Mouse (Mus musculus) neural tube, embryonic 13.5 days (tissue): ENCODE results near the gene Cyb5b. TPM values are rescaled to one million over a fixed set of nuclear protein-coding genes. Genes with fewer than 3 reads are reported as not detected.

Experiments
- ATAC-seq: fragments of 200-750 bp; cut with Nextera tagmentation; 2 replicates; pipeline ENCODE4 v1.8.0; 2017; ENCODE audit warnings: low read depth, mild to moderate bottlenecking, moderate TSS enrichment, moderate library complexity
- H3K27ac ChIP-seq: fragments of 300-500 bp; sonication (generic); replicated peaks from 2 replicates; pipeline ENCODE4 v1.5.1; 2015; ENCODE audit warnings: moderate library complexity, mild to moderate bottlenecking, inconsistent platforms
- H3K27me3 ChIP-seq: fragments of 300-500 bp; sonication (generic); 2 replicates; pipeline ENCODE4 v1.6.1; 2015; ENCODE audit warnings: mild to moderate bottlenecking, inconsistent platforms
- H3K36me3 ChIP-seq: fragments of 300-500 bp; sonication (generic); 2 replicates; pipeline ENCODE4 v1.6.1; 2015; ENCODE audit warnings: mild to moderate bottlenecking, inconsistent platforms
- H3K4me1 ChIP-seq: fragments of 300-500 bp; sonication (generic); replicated peaks from 2 replicates; pipeline ENCODE4 v1.6.1; 2015; ENCODE audit warnings: inconsistent platforms
- H3K4me2 ChIP-seq: fragments of 300-500 bp; sonication (generic); 2 replicates; pipeline ENCODE4 v1.6.1; 2015; ENCODE audit warnings: inconsistent platforms, mild to moderate bottlenecking, moderate library complexity
- H3K4me3 ChIP-seq: fragments of 300-500 bp; sonication (generic); 2 replicates; pipeline ENCODE4 v1.5.1; 2015; ENCODE audit warnings: mild to moderate bottlenecking, inconsistent platforms
- H3K9ac ChIP-seq: fragments of 300-500 bp; sonication (generic); 2 replicates; pipeline ENCODE4 v1.6.1; 2015; ENCODE audit warnings: moderate library complexity, mild to moderate bottlenecking, inconsistent platforms
- H3K9me3 ChIP-seq: fragments of 300-500 bp; sonication (generic); 2 replicates; pipeline ENCODE4 v1.6.1; 2016; ENCODE audit warnings: inconsistent platforms
- WGBS: fragments of 180-500 bp; shearing (Covaris S2); methylation state at CpG from one replicate; pipeline ENCODE4 v1.1.7; 2015; 5-methylcytosine and 5-hydroxymethylcytosine counted together
- polyA plus RNA-seq: library from polyadenylated mRNA; unstranded; fragments of >200 nt; fragmentation: Nextera tagmentation; extraction: Ambion mirVana; gene quantifications from 2 replicates; pipeline ENCODE4 v1.2.1, GENCODE M21; 2015

Gene Cyb5b
- polyA plus RNA-seq, 1 experiment from 2014 or later = 94.1 TPM

DNA sequence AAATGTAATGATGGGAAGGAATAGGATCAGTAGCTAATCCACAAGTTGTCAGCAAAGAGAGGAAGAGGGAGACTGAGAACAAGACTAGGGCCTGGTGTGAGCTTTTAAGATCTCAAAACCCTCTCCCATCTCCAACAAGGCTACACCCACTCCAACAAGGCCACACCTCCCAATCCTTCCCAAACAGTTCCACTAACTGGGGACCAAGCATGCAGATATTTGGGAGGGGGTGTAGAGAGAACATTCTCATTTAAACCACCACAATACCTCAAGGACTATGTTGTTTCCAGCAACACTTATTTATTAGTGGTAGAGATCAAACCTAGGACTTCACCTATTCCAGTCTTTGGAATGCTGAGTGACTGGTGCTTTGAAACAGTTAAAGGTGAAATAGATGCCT is 6.4 kb downstream of the Cyb5b start:
- ATAC-seq = no peak
- Histone ChIP-seq H3K4me1 (peaks cover 10% of the 10 kb centered on the region), H3K4me3 (no peak overlapping the region), H3K9me3 (no peaks in the 10 kb centered on the region), H3K9ac (no peak overlapping the region), H3K4me2 (no peak overlapping the region), H3K36me3 (peaks cover 43% of the 10 kb centered on the region), H3K27me3 (no peaks in the 10 kb centered on the region), H3K27ac (no peak overlapping the region)

DNA sequence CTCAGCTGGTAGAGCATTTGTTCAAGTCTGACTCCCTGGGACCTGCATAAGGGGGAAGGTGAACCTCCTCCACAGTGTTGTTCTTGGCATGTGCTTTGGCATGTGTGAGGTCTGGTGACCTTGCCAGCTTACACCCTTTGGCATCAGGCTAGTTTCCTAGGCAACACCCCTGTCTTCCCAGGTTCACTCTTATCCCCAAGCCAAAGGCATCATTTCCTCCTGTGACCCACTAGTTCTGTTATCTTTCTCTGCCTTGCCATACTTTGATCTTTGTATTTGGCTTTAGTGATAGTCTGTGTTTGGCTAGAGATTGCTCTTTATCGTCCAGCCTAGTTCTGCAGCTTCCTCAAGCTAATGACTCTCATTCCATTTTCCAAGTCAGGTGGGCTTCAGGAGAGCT is 7.4 kb downstream of the Cyb5b start:
- no peak overlapping the region for H3K4me3 ChIP-seq
- H3K4me2 ChIP-seq = no peak overlapping the region
- peaks cover 45% of the 10 kb centered on the region for H3K36me3 ChIP-seq
- no peak overlapping the region for H3K27ac ChIP-seq
- H3K27me3 ChIP-seq = no peaks in the 10 kb centered on the region
- H3K9me3 ChIP-seq = no peaks in the 10 kb centered on the region
- ATAC-seq = no peak
- H3K4me1 ChIP-seq = peaks cover 10% of the 10 kb centered on the region
- WGBS = 93% methylated on average over 1 of the region's 1 CpGs
- H3K9ac ChIP-seq = no peak overlapping the region

DNA sequence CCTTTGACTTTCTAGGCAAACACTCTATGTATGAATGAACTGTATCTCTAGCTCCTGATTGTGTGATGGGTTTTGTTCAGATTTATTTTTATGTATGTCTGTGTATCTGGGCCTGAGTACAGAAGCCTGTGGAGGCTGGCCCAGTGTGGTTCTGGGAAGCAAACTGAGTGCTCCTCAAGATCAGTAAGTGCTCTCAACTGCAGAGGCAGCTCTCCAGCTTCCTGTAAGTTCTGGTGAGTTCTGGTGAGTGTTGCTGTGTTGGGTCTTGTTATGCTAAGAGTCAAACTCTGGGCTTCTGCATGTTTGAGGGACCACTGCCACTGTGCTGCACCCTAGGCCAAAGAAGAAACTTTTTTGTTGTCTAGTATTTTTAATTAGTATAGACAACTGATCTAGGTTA is 8.4 kb downstream of the Cyb5b start:
- Histone ChIP-seq H3K4me1 (peaks cover 10% of the 10 kb centered on the region), H3K27me3 (no peaks in the 10 kb centered on the region), H3K9me3 (no peaks in the 10 kb centered on the region), H3K4me2 (no peak overlapping the region), H3K9ac (no peak overlapping the region), H3K4me3 (no peak overlapping the region), H3K27ac (no peak overlapping the region), H3K36me3 (peaks cover 45% of the 10 kb centered on the region)
- no peak for ATAC-seq

DNA sequence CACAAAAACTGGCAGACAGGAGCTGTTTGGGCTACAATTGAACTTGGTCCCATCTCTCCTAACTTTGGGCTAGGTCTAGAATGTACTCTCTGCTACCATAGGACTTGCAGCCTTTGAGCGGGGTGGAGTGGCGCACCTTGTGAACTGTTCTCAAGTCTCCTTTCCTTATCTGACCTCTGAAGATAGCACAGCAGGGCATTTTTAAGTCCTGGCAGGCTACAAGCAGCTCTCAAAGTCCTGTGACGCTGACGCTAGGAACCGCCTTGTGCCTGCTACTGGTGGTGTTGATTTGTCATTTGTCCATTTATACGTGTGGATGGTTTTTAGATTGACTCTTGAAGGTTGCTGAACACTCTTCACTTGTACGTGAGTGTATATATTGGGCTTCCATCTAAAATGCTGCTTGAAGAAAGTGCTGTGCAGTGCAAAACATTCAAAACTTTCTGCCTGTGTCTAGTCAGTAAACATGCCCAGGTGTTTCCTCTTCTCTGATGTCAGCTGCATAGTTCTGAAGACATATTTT is 13.9 kb downstream of the Cyb5b start:
- Histone ChIP-seq H3K4me2 (no peak overlapping the region), H3K9ac (no peak overlapping the region), H3K4me1 (no peaks in the 10 kb centered on the region), H3K4me3 (no peak overlapping the region), H3K36me3 (peaks cover 46% of the 10 kb centered on the region), H3K27ac (no peak overlapping the region), H3K9me3 (no peaks in the 10 kb centered on the region), H3K27me3 (no peaks in the 10 kb centered on the region)
- ATAC-seq = no peak
- 91% methylated on average over 7 of the region's 7 CpGs for WGBS

DNA sequence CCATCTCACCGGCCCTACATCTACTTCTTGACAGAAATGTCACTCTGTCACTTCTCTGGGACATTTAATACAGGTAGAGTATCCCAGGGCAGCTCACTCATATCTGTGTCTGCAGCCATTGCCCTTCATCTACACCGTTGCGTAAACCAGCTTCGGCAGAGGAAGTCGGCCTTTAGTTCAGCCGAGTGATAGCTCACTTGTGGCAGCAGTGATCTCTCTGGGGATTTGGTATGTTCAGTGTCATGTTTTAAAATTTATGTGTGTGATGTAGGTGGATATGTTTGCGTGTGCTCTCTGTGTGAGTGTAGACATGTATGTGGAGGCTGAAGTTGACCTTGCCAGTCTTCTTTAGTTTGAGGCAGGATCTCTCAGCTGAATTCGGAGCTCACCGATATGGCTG is 15.3 kb downstream of the Cyb5b start:
- Histone ChIP-seq H3K9me3 (no peaks in the 10 kb centered on the region), H3K4me1 (no peaks in the 10 kb centered on the region), H3K4me2 (no peak overlapping the region), H3K4me3 (no peak overlapping the region), H3K27me3 (no peaks in the 10 kb centered on the region), H3K36me3 (peaks cover 59% of the 10 kb centered on the region), H3K9ac (no peak overlapping the region), H3K27ac (no peak overlapping the region)
- WGBS = 89% methylated on average over 9 of the region's 9 CpGs
- no peak for ATAC-seq

DNA sequence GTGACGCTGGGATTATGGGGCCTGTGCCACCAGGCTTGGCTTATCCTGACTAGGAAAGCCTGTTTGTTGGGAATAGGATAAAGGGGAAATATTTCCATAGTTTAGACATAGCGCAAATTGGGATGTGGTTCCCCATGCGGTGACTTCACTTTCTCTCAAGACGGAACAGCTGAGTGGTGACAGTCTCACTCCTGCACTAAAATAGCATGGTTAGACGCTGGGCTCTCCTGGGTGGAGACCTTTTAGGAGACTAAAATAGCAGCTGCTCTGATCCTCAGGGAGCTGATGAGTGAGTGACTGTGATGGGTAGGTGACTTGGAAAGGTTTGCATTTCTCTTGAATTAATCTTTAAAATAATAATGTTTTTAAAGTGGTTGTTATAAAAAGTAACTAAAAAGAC is 17.4 kb downstream of the Cyb5b start:
- H3K4me3 ChIP-seq = no peak overlapping the region
- H3K9me3 ChIP-seq = no peaks in the 10 kb centered on the region
- no peak overlapping the region for H3K9ac ChIP-seq
- H3K27me3 ChIP-seq = no peaks in the 10 kb centered on the region
- H3K4me1 ChIP-seq = peaks cover 5% of the 10 kb centered on the region
- no peak overlapping the region for H3K27ac ChIP-seq
- WGBS = 88% methylated on average over 5 of the region's 5 CpGs
- H3K36me3 ChIP-seq = peaks cover 71% of the 10 kb centered on the region
- H3K4me2 ChIP-seq = no peak overlapping the region
- no peak for ATAC-seq

DNA sequence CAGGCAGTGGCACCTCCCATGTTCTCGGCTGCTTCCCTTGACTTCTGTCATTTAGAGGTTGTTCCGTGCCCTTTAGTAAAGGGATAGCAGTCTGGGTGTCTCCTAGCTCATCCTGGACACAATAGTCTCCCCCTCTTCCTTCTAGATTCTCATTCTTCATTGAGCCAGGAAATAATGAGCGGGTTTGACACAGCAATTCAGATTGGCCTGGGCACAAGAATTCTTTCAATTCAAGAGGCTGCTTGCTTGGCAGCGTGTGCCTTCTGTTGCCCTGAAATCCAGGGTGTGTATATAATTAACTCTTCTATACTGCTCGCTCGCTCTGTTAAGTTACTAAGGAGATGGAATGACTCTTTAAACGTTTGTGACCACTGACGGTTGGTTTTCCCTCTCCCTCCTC is 21.7 kb downstream of the Cyb5b start:
- no peaks in the 10 kb centered on the region for H3K27me3 ChIP-seq
- H3K4me3 ChIP-seq = no peak overlapping the region
- H3K9me3 ChIP-seq = no peaks in the 10 kb centered on the region
- H3K4me1 ChIP-seq = peaks cover 15% of the 10 kb centered on the region
- no peak overlapping the region; the same call in 1 of the 2 replicates for H3K9ac ChIP-seq
- peak; percentile 53 for ATAC-seq
- peak overlapping the region; percentile 15; the same call in 1 of the 2 replicates for H3K27ac ChIP-seq
- H3K4me2 ChIP-seq = no peak overlapping the region
- 46% methylated on average over 8 of the region's 8 CpGs for WGBS
- peaks cover 78% of the 10 kb centered on the region for H3K36me3 ChIP-seq

DNA sequence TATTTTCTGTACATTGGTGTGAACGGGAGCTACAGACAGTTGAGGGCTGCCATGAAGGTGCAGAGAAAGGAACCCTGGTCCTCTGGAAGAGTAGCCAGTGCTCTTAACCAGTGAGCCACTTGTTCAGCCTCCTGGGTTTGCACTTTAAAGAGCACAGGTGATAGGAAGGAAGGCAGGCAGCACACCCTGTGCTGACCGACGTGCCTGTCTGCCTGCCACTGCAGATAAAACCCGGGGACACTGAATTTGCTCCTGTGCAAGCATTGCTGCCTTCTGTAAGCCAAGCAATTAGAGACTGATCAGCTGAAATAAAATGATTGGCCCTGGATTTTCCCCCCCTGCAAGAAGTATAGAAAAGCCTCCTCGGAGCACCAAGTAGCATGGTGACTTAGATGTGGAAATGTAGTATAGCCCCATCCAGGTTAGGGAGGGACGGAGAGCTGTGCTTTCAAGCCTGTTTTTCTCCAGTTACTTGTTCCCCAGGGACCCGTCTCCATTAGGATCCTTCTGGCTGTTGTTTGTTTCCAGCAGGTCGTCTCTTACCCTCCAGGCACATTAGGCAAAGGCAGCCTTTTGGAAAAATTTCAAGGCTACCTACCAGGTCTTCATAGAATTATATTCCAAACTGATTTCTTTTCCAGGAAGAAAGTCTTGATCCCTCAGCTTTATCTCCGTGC is 22.7 kb downstream of the Cyb5b start:
- Histone ChIP-seq H3K9ac (0 out of 2 replicates have a peak overlapping the region, but pooled peaks have one; percentile 12), H3K36me3 (peaks cover 82% of the 10 kb centered on the region)

DNA sequence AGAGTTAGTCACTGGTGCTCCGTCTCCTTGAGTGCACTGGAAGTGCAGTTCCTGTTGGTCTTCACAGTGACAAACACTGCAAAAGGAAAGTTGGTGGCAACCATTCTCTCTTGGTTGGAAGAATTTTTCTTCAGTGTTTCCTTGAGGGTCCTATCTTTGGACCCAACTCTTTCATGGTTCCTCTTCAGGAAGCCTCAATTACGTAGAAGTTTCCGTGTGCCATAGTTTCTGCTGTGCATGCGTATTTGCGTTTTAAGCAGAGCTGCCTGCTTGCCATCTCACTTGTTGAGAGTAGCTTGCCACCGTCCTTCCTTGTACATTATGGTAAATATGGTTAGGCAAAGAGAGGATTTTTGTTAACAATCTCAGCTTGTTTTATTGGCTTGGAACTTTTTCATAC is 30.7 kb downstream of the Cyb5b start:
- no peak for ATAC-seq
- 94% methylated on average over 6 of the region's 6 CpGs for WGBS
- no peaks in the 10 kb centered on the region for H3K27me3 ChIP-seq
- no peaks in the 10 kb centered on the region for H3K9me3 ChIP-seq
- no peak overlapping the region for H3K4me2 ChIP-seq
- H3K36me3 ChIP-seq = peaks cover 94% of the 10 kb centered on the region
- no peak overlapping the region for H3K9ac ChIP-seq
- H3K4me1 ChIP-seq = no peaks in the 10 kb centered on the region
- no peak overlapping the region for H3K27ac ChIP-seq
- no peak overlapping the region for H3K4me3 ChIP-seq

More for the DNA sequence above, 22.7 kb downstream of the Cyb5b start:
- Histone ChIP-seq H3K4me2 (no peak overlapping the region), H3K4me3 (no peak overlapping the region), H3K27ac (peak overlapping the region; percentile 75), H3K27me3 (no peaks in the 10 kb centered on the region), H3K4me1 (peaks cover 15% of the 10 kb centered on the region), H3K9me3 (no peaks in the 10 kb centered on the region)
- WGBS = 63% methylated on average over 9 of the region's 9 CpGs
- no peak for ATAC-seq

DNA sequence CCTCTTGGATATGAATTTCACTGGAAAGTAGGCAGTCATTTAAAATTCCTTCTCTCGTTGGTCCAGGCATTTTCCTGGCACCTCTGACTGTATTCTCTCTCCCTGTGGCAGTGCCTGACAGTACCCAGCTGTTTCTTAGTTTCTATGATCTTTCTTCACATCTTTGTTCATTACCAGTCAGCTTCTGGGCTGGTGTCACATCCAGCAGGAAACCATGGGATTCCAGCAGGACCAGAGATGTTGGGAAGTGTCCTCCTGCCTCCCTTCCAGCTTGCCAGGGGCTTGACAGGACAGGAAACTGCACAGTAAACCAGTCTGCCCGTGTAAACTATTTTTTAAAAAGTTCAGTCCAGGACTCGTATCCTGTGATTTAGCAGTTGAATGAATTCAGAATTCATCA is 34.6 kb downstream of the Cyb5b start:
- Histone ChIP-seq H3K4me1 (no peaks in the 10 kb centered on the region), H3K27ac (no peak overlapping the region), H3K27me3 (no peaks in the 10 kb centered on the region), H3K4me3 (no peak overlapping the region), H3K9me3 (no peaks in the 10 kb centered on the region), H3K9ac (no peak overlapping the region), H3K4me2 (no peak overlapping the region), H3K36me3 (peaks cover 66% of the 10 kb centered on the region)
- ATAC-seq = no peak
- 80% methylated on average over 3 of the region's 3 CpGs for WGBS

DNA sequence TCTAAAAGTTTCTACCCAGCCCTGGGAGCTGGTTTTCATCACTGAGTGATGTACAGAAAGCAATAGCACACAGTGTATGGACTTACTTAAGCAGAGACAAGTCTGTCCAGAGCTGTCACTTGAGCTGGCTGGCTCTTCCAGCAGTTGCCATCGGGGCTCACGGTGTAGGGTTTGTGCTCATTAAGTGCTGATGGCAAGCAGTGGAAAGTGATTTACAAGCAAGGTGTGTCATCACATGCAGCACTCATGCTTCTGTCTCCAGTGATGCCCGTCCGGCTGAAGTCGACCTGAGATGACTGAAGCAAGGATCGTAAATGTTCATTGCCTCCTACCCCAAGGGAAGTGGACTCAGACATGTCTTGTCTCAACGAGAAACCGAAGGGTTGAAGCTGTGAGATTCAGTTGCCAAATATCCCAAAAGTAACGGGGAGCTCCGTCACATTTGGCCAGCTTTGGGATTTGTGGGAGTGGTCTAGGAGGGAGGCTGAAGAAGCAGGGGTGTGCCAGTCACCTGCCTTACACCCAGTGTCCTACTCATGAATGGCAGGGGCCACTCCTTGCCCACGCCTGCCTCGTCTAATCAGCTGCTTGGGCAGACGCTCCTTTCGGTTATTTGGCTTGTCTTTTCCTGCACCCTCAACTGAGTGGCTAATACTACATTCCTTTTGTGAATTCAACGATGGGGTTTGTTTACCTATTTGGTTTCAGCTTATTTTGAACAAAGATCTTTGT is 36.4 kb downstream of the Cyb5b start:
- no peak for ATAC-seq
- H3K27ac ChIP-seq = no peak overlapping the region
- peaks cover 48% of the 10 kb centered on the region for H3K36me3 ChIP-seq
- WGBS = 73% methylated on average over 15 of the region's 15 CpGs
- no peaks in the 10 kb centered on the region for H3K27me3 ChIP-seq
- H3K4me1 ChIP-seq = no peaks in the 10 kb centered on the region
- no peak overlapping the region for H3K4me2 ChIP-seq
- H3K9me3 ChIP-seq = no peaks in the 10 kb centered on the region
- no peak overlapping the region for H3K4me3 ChIP-seq
- H3K9ac ChIP-seq = no peak overlapping the region

DNA sequence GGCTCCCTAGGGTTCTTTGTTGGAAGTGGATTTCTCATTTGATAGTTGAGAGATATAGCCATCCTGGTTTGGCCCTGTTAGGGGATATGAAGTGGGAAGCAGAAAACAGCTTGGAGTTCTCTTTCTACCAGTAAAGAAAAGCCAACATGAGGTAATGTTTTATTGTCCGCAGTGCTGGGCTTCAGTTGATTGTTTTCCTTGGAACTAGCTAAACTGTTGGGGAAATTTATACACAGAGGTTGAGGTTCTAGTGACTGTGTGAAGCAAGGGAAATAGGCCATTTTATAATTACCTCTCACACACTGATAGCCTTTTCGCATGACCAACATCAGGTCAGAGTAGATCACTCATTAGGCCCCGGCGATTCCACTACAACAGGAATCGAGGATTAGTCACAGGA is 37.2 kb downstream of the Cyb5b start:
- no peak for ATAC-seq
- WGBS = 83% methylated on average over 5 of the region's 5 CpGs
- Histone ChIP-seq H3K9me3 (no peaks in the 10 kb centered on the region), H3K9ac (no peak overlapping the region), H3K27me3 (no peaks in the 10 kb centered on the region), H3K27ac (no peak overlapping the region), H3K4me1 (no peaks in the 10 kb centered on the region), H3K4me2 (no peak overlapping the region), H3K36me3 (peaks cover 42% of the 10 kb centered on the region), H3K4me3 (no peak overlapping the region)
